Mouse (Mus musculus) adrenal gland, adult 18-20 months (tissue): ENCODE data around the gene Spint4. TPM values are rescaled to one million over a fixed set of nuclear protein-coding genes. Genes with fewer than 3 reads are reported as not detected.

ENCODE experiments used
- DNase-seq, 2 experiments: peaks; one replicate each; pipeline ENCODE4 v3.0.0; 2021 to 2022; ENCODE audit warnings: low spot score in 2 of 2
- total RNA-seq, 2 experiments: library from RNA; stranded (reverse); gene quantifications; 1 replicate in 1 of 2; 2 replicates in 1 of 2; pipeline ENCODE4 v1.2.3; 2021

The Spint4 gene
- total RNA-seq, 2 experiments from 2014 or later, result not detected

DNA sequence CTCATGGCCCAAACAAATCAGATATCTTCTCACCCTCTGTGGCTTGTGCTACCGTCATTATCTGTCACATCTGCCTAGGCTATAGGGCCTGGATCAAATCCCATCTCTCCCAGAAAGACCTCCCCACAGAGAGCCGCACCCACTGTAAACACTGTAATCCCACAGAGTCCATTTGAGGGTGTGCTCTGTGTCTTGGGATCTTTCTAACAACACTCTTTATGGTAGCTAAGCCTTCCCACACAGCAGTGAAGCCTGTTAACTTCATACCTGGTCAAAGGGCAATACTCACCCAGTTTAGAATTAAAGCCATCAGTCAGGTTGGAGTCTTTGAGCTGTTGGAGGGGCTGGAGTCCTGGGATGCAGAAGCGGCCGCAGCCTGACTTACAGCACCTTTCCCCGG, 33.4 kb downstream of the Spint4 start:
- DNase-seq, result no peak

DNA sequence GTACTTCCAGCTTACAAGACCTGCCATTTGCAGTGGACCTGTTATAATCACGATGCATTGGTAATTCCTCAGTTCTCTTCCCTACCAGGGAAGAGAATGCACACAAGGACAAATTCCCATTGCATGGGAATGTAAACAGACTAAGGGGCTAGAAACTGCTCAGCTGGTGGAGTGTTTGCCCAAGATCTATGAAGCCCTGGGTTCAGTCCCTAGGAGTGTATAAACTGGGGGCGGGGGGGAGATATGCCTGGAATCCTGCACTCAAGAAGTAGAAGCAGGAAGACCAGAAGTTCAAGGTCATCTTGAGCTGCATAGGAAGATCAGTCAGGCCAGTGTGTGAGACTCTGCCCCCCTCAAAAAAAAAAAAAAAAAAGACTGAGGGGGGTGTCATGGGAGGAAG, 35.0 kb downstream of the Spint4 start:
- DNase-seq, result no peak

DNA sequence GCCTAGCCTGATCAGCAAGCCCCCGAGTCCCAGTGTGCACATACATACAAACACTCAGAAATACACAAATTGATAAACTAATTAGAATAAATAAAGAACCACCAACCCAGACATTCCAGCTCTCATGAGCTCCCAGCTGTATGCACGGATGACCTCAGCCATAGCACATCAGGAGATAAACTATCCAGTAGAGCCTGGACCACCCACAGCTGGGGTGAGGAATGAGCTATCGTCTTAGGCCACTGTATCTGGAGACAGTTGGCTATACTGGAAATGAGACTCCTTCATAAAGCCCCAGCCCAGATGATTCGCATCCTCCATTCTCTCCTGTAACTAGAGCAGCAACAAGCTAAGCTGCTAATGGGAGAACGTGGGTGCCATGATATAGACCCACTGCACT, 36.5 kb downstream of the Spint4 start:
- DNase-seq, result no peak

DNA sequence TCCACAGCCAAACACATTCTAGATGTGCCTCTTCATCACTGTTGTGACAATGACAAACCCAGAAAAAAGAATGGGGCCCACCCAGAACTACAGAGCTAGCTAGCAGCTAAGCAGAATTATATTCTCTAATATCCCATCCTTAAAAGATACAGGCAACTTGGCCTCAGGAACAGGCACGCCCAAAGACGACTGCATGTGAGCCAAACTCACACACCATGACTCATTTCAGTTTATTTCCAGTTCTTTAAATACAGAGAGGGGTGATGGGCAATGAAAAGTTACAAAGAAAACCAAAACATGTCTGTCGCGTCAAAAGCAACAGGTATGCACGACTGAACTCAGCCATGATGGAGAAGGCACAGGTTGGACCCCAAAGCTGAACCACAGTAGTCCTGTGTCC, 37.1 kb downstream of the Spint4 start:
- no peak for DNase-seq

DNA sequence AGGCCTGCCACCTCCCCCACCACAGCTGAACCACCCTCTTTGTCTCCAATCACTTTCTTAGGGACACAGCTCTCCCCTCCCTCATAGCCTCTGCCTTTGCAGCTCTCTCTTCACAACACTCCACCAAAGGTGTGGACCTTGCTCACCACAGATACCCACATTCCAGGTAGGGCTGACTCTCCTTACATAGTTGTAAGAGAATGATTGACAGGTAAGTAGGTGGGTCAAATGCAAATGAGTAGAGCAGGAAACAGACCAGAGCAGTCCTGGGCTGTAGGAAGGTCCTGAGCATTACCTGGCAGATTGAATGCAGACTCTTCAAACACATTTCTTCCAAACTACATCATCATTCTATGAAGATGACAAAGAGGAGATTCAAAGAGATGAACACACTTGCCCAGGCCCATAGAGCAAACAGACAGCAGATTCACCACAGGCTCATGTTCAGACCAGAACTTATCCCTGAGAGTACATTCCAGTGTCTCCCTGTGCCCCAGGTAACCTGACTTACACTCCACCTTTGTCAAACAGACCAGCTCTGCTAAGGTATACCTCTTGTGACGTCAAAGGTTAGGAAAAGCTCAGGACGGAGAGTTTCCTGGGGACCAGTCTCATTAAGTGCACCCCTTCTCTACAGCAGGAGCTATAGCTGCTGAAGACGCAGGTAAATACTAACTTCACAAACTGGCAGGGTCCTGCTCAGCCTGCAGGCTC, 39.2 kb downstream of the Spint4 start:
- no peak for DNase-seq

DNA sequence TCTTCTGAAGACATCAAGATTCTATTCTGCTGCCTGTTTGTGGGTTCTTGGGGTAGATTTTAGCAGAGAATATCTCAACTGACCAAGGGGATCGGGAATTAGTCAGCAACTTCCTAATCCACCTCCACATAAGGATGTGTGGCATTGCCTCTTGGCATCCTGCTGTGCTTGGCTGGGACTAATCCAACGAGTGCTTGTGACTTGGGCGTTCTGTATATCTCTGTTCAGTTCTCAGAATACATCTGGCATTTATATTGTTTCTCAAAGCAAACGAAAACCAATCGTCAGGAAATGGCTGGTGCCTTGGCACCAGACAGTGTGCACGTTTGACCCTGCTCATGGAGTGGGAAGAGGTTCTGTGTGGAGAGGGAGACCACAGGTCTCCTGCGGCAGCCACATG, 41.6 kb downstream of the Spint4 start:
- DNase-seq, result no peak

DNA sequence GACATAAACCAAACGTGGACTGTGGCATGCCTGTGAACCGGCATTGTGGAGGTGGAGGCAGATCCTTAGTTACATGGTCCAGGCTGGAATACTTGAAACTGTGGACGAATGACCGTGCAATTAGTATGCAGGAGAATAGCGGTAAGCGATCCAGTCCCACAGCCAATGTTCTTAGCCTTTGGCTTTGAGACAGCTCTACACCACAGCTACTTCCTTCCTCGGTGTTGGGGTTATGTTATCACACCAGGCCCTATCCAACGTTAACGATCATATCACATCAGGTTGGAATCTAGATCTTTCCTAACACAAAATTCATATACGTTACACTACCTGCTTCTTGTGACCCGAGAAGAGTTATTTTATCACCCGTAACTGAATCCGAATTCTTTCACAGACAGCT, 46.7 kb downstream of the Spint4 start:
- no peak for DNase-seq

DNA sequence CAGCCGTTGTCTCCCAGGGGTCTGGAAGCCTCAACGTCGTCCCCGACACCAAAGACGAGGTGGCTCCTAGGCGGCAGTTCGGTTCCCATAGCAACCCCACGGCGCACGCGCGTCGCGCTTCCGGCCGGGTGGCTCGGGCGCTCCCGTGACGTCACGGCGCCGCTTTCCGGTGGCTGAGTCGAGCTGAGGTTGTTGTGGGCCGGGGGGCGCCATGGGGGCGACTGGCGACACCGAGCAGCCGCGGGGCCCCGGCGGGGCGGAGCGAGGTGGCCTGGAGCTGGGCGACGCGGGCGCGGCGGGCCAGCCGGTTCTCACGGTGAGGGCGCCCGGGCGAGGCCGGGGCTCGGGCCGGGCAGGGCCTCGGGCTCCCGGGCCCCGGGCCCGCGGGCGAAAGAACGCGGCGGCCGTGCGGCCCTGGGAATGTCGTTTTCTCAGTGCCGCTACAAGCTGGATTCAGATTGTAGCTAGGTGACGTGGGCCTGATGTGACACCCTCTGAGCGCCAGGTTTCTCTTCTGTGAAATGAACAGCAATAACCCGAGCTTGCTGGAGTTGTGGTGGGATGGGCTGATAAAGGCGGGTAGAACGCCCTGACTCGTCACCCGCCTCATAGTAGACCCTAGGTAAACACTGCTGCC, 47.7 kb downstream of the Spint4 start, which contains the start of the genes Wfdc3 and Dnttip1:
Wfdc3 (minus strand) TSS at position 89 of the 637 bp plus-strand sequence.
Dnttip1 (plus strand) TSS at position 141 of the 637 bp plus-strand sequence.
- DNase-seq, result peak; percentile 95

DNA sequence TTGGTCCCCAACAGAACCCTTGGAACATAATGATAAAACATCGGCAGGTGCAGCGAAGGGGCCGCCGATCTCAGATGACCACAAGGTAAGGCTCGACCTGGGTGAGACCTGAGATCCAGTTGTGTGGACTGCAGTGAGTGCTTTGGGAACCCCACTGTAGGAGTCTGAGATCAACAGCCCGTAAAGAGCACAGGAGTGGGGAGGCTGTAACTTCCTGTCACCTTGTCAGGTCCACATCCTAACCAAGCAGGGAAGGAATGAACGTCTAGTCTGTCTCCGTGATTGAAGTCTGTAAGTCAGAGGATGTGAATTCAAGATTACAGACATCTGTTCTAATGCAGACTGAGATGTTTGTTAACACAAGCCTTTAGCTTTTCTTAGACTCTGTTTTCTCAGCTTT, 48.4 kb downstream of the Spint4 start:
- DNase-seq, result no peak

DNA sequence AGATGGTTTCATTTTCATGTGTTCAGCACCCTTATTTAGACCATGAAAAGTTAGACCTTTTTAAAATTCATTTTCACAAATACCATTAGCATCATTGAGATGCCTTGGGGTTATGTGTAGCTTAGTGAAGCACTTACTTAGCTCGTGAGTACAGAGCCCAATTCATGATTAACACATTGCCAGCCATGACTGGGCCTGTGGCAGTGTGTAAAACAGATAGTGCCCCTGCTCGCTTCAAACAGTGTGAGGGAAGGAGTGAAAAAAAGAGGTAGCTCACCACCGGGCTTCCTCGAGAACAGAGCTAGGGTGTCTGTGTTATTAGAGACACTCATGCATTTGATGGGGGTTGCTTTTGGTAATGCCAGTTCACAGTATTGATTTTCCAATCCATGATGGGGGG, 49.9 kb downstream of the Spint4 start:
- DNase-seq, result no peak

DNA sequence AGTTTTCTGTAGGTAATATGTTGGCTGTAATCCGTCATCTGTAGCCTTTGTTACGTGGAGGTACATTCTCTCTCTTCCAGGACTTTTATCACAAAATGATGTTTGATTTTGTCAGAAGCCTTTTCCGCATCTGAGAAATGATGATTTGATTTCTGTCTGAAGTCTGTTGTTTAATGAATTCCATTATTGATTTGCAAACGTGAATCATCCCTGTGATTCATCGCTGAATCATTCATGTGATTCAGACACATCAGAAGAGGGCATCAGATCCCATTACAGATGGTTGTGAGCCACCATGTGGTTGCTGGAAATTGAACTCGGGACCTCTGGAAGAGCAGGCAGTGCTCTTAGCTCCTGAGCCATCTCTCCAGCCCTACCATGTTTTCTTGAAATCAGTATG, 50.7 kb downstream of the Spint4 start:
- no peak for DNase-seq

Other genes with a start within 250 kb of the Spint4 start
- gene Sys1, start 241.5 kb upstream of the Spint4 start, total RNA-seq, result 10 to 100 TPM; 28.7 to 33.3 TPM
- 1 to 10 TPM in 1 of 2 experiments, not detected in 1; 5.7 TPM for gene Gm20458, start 237.5 kb upstream of the Spint4 start, total RNA-seq
- gene Trp53tg5, start 224.8 kb upstream of the Spint4 start, total RNA-seq, result not detected
- gene Dbndd2, start 212.4 kb upstream of the Spint4 start, total RNA-seq, result 10 to 100 TPM in 1 of 2 experiments, 1 to 10 TPM in 1; 7.6 to 20.9 TPM
- gene Pigt, start 201.0 kb upstream of the Spint4 start, total RNA-seq, result 10 to 100 TPM; 63.3 to 93.6 TPM
- gene Wfdc2, start 136.1 kb upstream of the Spint4 start, total RNA-seq, result under 1 TPM in 1 of 2 experiments, not detected in 1; 0.74 TPM
- gene Spint3, start 125.0 kb upstream of the Spint4 start, total RNA-seq, result not detected
- gene Wfdc6a, start 113.1 kb upstream of the Spint4 start, total RNA-seq, result under 1 TPM; 0.38 to 0.40 TPM
- gene Eppin, start 104.9 kb upstream of the Spint4 start, total RNA-seq, result not detected
- gene Wfdc6b, start 85.0 kb upstream of the Spint4 start, total RNA-seq, result not detected
- gene Wfdc8, start 84.9 kb upstream of the Spint4 start, total RNA-seq, result not detected
- not detected for gene Wfdc16, start 59.7 kb upstream of the Spint4 start, total RNA-seq
- gene Wfdc10, start 42.5 kb upstream of the Spint4 start, total RNA-seq, result not detected
- not detected for gene Wfdc9, start 41.9 kb upstream of the Spint4 start, total RNA-seq
- gene Wfdc11, start 24.4 kb upstream of the Spint4 start, total RNA-seq, result not detected
- not detected for gene Wfdc13, start 13.4 kb upstream of the Spint4 start, total RNA-seq
- not detected for gene Spint5, start 16.8 kb downstream of the Spint4 start, total RNA-seq
- under 1 TPM; 0.20 to 0.45 TPM for gene Wfdc3, start 47.4 kb downstream of the Spint4 start, total RNA-seq
- gene Dnttip1, start 47.5 kb downstream of the Spint4 start, total RNA-seq, result 10 to 100 TPM; 34.0 to 35.2 TPM
- gene Ube2c, start 71.4 kb downstream of the Spint4 start, total RNA-seq, result 1 to 10 TPM; 1.4 to 4.0 TPM
- gene Tnnc2, start 81.5 kb downstream of the Spint4 start, total RNA-seq, result 10 to 100 TPM in 1 of 2 experiments, not detected in 1; 11.3 TPM
- gene Snx21, start 87.3 kb downstream of the Spint4 start, total RNA-seq, result 10 to 100 TPM; 25.0 to 28.4 TPM
- gene Acot8, start 106.4 kb downstream of the Spint4 start, total RNA-seq, result 10 to 100 TPM; 32.6 to 36.6 TPM
- 1 to 10 TPM; 4.2 to 5.3 TPM for gene Zswim3, start 106.6 kb downstream of the Spint4 start, total RNA-seq
- 10 to 100 TPM; 11.0 to 11.4 TPM for gene Zswim1, start 124.2 kb downstream of the Spint4 start, total RNA-seq
- not detected for gene Spata25, start 130.0 kb downstream of the Spint4 start, total RNA-seq
- 100 to 1,000 TPM; 103 to 106 TPM for gene Ctsa, start 134.4 kb downstream of the Spint4 start, total RNA-seq
- 1 to 10 TPM; 1.4 to 1.7 TPM for gene Neurl2, start 135.0 kb downstream of the Spint4 start, total RNA-seq
- 10 to 100 TPM; 22.5 to 55.9 TPM for gene Pltp, start 159.2 kb downstream of the Spint4 start, total RNA-seq
- 10 to 100 TPM; 35.1 to 48.6 TPM for gene Pcif1, start 180.8 kb downstream of the Spint4 start, total RNA-seq
- 10 to 100 TPM; 20.9 to 22.4 TPM for gene Zfp335, start 213.3 kb downstream of the Spint4 start, total RNA-seq
- gene Mmp9, start 242.3 kb downstream of the Spint4 start, total RNA-seq, result 1 to 10 TPM in 1 of 2 experiments, under 1 TPM in 1; 0.89 to 2.7 TPM